ENCODE assay signal across 21 mouse cellular contexts in the genomic region with DNA sequence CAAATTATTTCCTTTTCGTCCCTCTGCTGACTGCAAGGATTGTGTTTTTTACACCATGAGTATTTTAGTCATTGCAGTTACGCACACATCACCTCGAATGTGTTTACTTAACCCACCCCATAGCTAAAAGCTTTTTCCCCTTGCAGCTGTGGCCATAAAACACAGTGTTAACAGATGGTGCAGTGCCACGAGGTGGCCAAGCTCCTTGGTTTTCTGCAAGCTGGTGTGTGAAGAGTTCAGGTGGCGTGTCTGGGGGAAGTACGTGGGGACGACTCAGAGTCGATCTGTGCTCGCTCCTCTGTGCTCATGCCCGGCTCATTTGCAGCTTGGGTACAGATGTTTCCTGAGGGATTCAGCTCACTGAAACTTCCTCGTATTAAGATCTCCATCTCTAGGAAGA. TPM values are rescaled to one million over a fixed set of nuclear protein-coding genes. Genes with fewer than 3 reads are reported as not detected.
DNase-seq lines count a peak whose midpoint lies in the region; ATAC-seq lines count a peak whose summit lies in the region.
"Had no signal": no experiment of that assay in that cellular context is flagged by ENCODE, and none has a peak within 500 bp of the region (broad histone marks: within the 10 kb centered on the region; RNA-seq: fewer than 3 reads in every experiment).

No protein-coding gene starts in this region.

- H3K9me3 ChIP-seq in kidney, embryonic 15.5 days (replicated peaks) = no peaks in the 10 kb centered on the region
- H3K9me3 ChIP-seq in intestine, embryonic 15.5 days = no peaks in the 10 kb centered on the region
- H3K9me3 ChIP-seq in limb, embryonic 15.5 days = no peaks in the 10 kb centered on the region
- H3K9me3 ChIP-seq in forebrain, embryonic 14.5 days (replicated peaks; ENCODE audit: control insufficient read depth, low read length) = no peaks in the 10 kb centered on the region
- H3K9me3 ChIP-seq in hindbrain, embryonic 10.5 days = no peaks in the 10 kb centered on the region
- H3K9me3 ChIP-seq: forebrain, embryonic 15.5 days; heart, embryonic 12.5 days had no signal

- WGBS in kidney, embryonic 15.5 days = 6% methylated on average over 11 of the region's 11 CpGs
- WGBS in intestine, embryonic 15.5 days = 17% methylated on average over 11 of the region's 11 CpGs
- 10% methylated on average over 11 of the region's 11 CpGs for WGBS in limb, embryonic 15.5 days
- WGBS in forebrain, embryonic 14.5 days = 75% methylated on average over 11 of the region's 11 CpGs
- WGBS in hindbrain, embryonic 10.5 days = 80% methylated on average over 11 of the region's 11 CpGs

- no peaks in the 10 kb centered on the region for H3K36me3 ChIP-seq in kidney, embryonic 15.5 days
- H3K36me3 ChIP-seq in intestine, embryonic 15.5 days = no peaks in the 10 kb centered on the region
- H3K36me3 ChIP-seq in limb, embryonic 15.5 days = no peaks in the 10 kb centered on the region
- H3K36me3 ChIP-seq in forebrain, embryonic 14.5 days (ENCODE audit: control insufficient read depth, insufficient read depth, low read length) = no peaks in the 10 kb centered on the region
- H3K36me3 ChIP-seq in hindbrain, embryonic 10.5 days = no peaks in the 10 kb centered on the region
- H3K36me3 ChIP-seq: forebrain, embryonic 15.5 days; heart, embryonic 12.5 days had no signal

- DNase-seq in kidney, postnatal 14 days = no peak
- DNase-seq in spleen, adult 18-20 months = no peak
- no peak for DNase-seq in forebrain, embryonic 14.5 days (ENCODE audit: low spot score)
- no peak for DNase-seq in hindbrain, embryonic 10.5 days (ENCODE audit: low spot score)
- DNase-seq: adrenal gland, postnatal 25 days; B cell, adult 2 months; cerebellum, adult 9-10 months; heart, postnatal 36 days; kidney, postnatal 4 days; layer of hippocampus, postnatal 36 days; right cerebral cortex, adult 18-20 months; thymus, postnatal 4 days had no signal

- no peak overlapping the region for H3K27ac ChIP-seq in kidney, embryonic 15.5 days
- H3K27ac ChIP-seq in intestine, embryonic 15.5 days = peak overlapping the region; percentile 70
- H3K27ac ChIP-seq in limb, embryonic 15.5 days = 0 out of 2 replicates have a peak overlapping the region, but pooled peaks have one; percentile 19
- no peak overlapping the region for H3K27ac ChIP-seq in forebrain, embryonic 14.5 days (ENCODE audit: low read depth, low read length)
- no peak overlapping the region for H3K27ac ChIP-seq in hindbrain, embryonic 10.5 days
- H3K27ac ChIP-seq: forebrain, embryonic 15.5 days; liver, embryonic 14.5 days had no signal

- H3K4me3 ChIP-seq in kidney, embryonic 15.5 days (replicated peaks) = no peak overlapping the region
- H3K4me3 ChIP-seq in intestine, embryonic 15.5 days (replicated peaks) = no peak overlapping the region
- H3K4me3 ChIP-seq in limb, embryonic 15.5 days = no peak overlapping the region
- H3K4me3 ChIP-seq in forebrain, embryonic 14.5 days (ENCODE audit: low read depth, low read length) = no peak overlapping the region
- H3K4me3 ChIP-seq in hindbrain, embryonic 10.5 days = no peak overlapping the region
- H3K4me3 ChIP-seq: erythroblast, embryonic 14.5 days; forebrain, embryonic 15.5 days; heart, embryonic 12.5 days had no signal

- H3K4me1 ChIP-seq in kidney, embryonic 15.5 days = peaks cover 15% of the 10 kb centered on the region; the same call in 1 of the 2 replicates
- H3K4me1 ChIP-seq in intestine, embryonic 15.5 days (replicated peaks) = peaks cover 9% of the 10 kb centered on the region
- peaks cover 12% of the 10 kb centered on the region for H3K4me1 ChIP-seq in limb, embryonic 15.5 days
- H3K4me1 ChIP-seq in forebrain, embryonic 14.5 days (ENCODE audit: control insufficient read depth, insufficient read depth, low read length) = no peaks in the 10 kb centered on the region
- no peaks in the 10 kb centered on the region for H3K4me1 ChIP-seq in hindbrain, embryonic 10.5 days (replicated peaks)
- H3K4me1 ChIP-seq: forebrain, embryonic 15.5 days; heart, embryonic 12.5 days had no signal

- no peak for ATAC-seq in kidney, embryonic 15.5 days (replicated peaks; ENCODE audit: low FRiP score)
- peak; percentile 68 for ATAC-seq in intestine, embryonic 15.5 days
- 0 out of 2 replicates have a peak, but pooled peaks have one; percentile 14 for ATAC-seq in limb, embryonic 15.5 days (ENCODE audit: insufficient number of reproducible peaks, low FRiP score, low TSS enrichment, low read depth)
- ATAC-seq in forebrain, embryonic 14.5 days = no peak
- ATAC-seq: forebrain, embryonic 15.5 days; midbrain, embryonic 16.5 days had no signal

- peaks cover 7% of the 10 kb centered on the region; the same call in 1 of the 2 replicates for H3K27me3 ChIP-seq in kidney, embryonic 15.5 days
- no peaks in the 10 kb centered on the region for H3K27me3 ChIP-seq in intestine, embryonic 15.5 days (replicated peaks)
- H3K27me3 ChIP-seq in limb, embryonic 15.5 days = 0 out of 2 replicates have a peak, but pooled peaks cover 4% of the 10 kb centered on the region
- no peaks in the 10 kb centered on the region for H3K27me3 ChIP-seq in forebrain, embryonic 14.5 days (replicated peaks; ENCODE audit: control insufficient read depth, insufficient read depth, low read length)
- no peaks in the 10 kb centered on the region for H3K27me3 ChIP-seq in hindbrain, embryonic 10.5 days (ENCODE audit: insufficient read depth, poor library complexity, severe bottlenecking)
- H3K27me3 ChIP-seq: forebrain, embryonic 15.5 days; heart, embryonic 12.5 days had no signal

- H3K9ac ChIP-seq in kidney, embryonic 15.5 days = no peak overlapping the region
- no peak overlapping the region for H3K9ac ChIP-seq in intestine, embryonic 15.5 days
- no peak overlapping the region for H3K9ac ChIP-seq in limb, embryonic 15.5 days
- H3K9ac ChIP-seq in forebrain, embryonic 14.5 days (ENCODE audit: low read length) = no peak overlapping the region
- H3K9ac ChIP-seq: forebrain, embryonic 15.5 days; heart, embryonic 12.5 days; liver, embryonic 14.5 days had no signal

- H3K4me2 ChIP-seq in kidney, embryonic 15.5 days = 0 out of 2 replicates have a peak overlapping the region, but pooled peaks have one; percentile 15
- H3K4me2 ChIP-seq in intestine, embryonic 15.5 days (replicated peaks) = peak overlapping the region; percentile 38
- H3K4me2 ChIP-seq in limb, embryonic 15.5 days = 0 out of 2 replicates have a peak overlapping the region, but pooled peaks have one; percentile 19
- H3K4me2 ChIP-seq in forebrain, embryonic 14.5 days (ENCODE audit: low read length) = no peak overlapping the region
- H3K4me2 ChIP-seq: forebrain, embryonic 15.5 days; heart, embryonic 12.5 days had no signal

RNA-seq across cellular contexts. Expression of gene Sdr42e1, which starts 11.0 kb away (rescaled TPM):
- polyA plus RNA-seq in kidney, embryonic 15.5 days (2015; fragmentation: Nextera tagmentation; extraction: Ambion mirVana) = 2.1 and 2.5 TPM in 2 replicates
- 6.0 and 6.6 TPM in 2 replicates for polyA plus RNA-seq in intestine, embryonic 15.5 days (2015; fragmentation: Nextera tagmentation; extraction: Ambion mirVana)
- 15.6 and 17.5 TPM in 2 replicates for polyA plus RNA-seq in limb, embryonic 15.5 days (2015; fragmentation: Nextera tagmentation; extraction: Ambion mirVana)
- polyA plus RNA-seq in forebrain, embryonic 14.5 days (2014; fragmentation: Nextera tagmentation; extraction: Ambion mirVana) = 0.48 and 0.75 TPM in 2 replicates
- polyA plus RNA-seq in hindbrain, embryonic 10.5 days (2016; fragmentation: Nextera tagmentation; extraction: Ambion mirVana) = 0.84 and 1.0 TPM in 2 replicates
- polyA plus RNA-seq: erythroblast, embryonic 14.5 days had no signal

RNA-seq across cellular contexts. Expression of gene Hsd17b2, which starts 17.2 kb away (rescaled TPM):
- polyA plus RNA-seq in kidney, embryonic 15.5 days (2015; fragmentation: Nextera tagmentation; extraction: Ambion mirVana) = 2.2 and 2.6 TPM in 2 replicates
- 38.1 and 38.3 TPM in 2 replicates for polyA plus RNA-seq in intestine, embryonic 15.5 days (2015; fragmentation: Nextera tagmentation; extraction: Ambion mirVana)
- polyA plus RNA-seq in limb, embryonic 15.5 days (2015; fragmentation: Nextera tagmentation; extraction: Ambion mirVana) = 1.8 and 2.7 TPM in 2 replicates
- not detected in 2 replicates for polyA plus RNA-seq in forebrain, embryonic 14.5 days (2014; fragmentation: Nextera tagmentation; extraction: Ambion mirVana)
- not detected in 2 replicates for polyA plus RNA-seq in hindbrain, embryonic 10.5 days (2016; fragmentation: Nextera tagmentation; extraction: Ambion mirVana)
- polyA plus RNA-seq: erythroblast, embryonic 14.5 days; forebrain, embryonic 15.5 days; lung, embryonic 16.5 days had no signal

Comparison
In these comparisons a context has a peak if more than half of its experiments do, and no peak if none do; other contexts are left out.
1. ATAC-seq: peak in intestine, embryonic 15.5 days (single experiment) and limb, embryonic 15.5 days (single experiment); none in kidney, embryonic 15.5 days (single experiment) and forebrain, embryonic 14.5 days (single experiment).
2. H3K27ac ChIP-seq: peak in intestine, embryonic 15.5 days (single experiment) and limb, embryonic 15.5 days (single experiment); none in kidney, embryonic 15.5 days (single experiment), forebrain, embryonic 14.5 days (single experiment) and hindbrain, embryonic 10.5 days (single experiment).
3. RNA of gene Hsd17b2, which starts 17.2 kb away (polyA plus RNA-seq): 38.1 to 38.3 TPM in intestine, embryonic 15.5 days; 1.8 to 2.7 TPM in limb, embryonic 15.5 days, 2.2 to 2.6 TPM in kidney, embryonic 15.5 days, not detected in forebrain, embryonic 14.5 days and not detected in hindbrain, embryonic 10.5 days; every median in the first group is over 10 times any median in the second.